Mouse (Mus musculus): ENCODE measurements around the gene Nrxn2.

DNA sequence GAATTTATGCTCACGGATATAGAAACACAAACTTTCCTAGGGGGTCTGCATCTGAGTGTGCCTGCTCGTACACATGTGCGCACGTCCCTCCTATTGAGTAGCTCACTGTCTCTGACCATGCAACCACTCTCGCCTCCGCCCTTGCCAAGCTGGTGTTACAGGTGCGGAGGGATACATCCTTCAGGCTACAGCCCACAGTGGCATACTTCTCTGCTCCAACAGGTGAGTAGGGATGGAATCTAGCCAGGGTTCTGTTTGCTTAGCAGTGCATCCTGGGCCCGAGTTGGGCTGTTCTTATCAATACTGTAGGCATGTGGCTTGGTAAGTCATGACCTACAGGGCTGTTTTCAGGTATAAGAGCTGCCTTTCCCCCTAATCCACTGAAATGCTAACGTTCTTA, 107.5 kb downstream of the Nrxn2 start:
- TF ChIP-seq CTCF (conservative IDR thresholded peaks at IDR 0.05; ENCODE audit: insufficient read depth, insufficient read length, low read depth, low read length): no peak
- no peak for TF ChIP-seq POLR2A (IDR thresholded peaks at IDR 0.05; ENCODE audit: low read depth, low read length)
